Mouse (Mus musculus): ENCODE data around the gene Ier3. TPM values are rescaled to one million over a fixed set of nuclear protein-coding genes. Genes with fewer than 3 reads are reported as not detected.

Gene Ier3
- 3.7 TPM for polyA plus RNA-seq (2014; fragmentation: Illumina TruSeq; extraction: RNeasy Lipid Tissue Mini Kit (QIAGEN cat#74804); ENCODE audit: low replicate concordance)

GRCm38 (mm10) chr17:35821439-35822430, at the start of gene Ier3:
Gene Ier3 (plus strand): TSS chr17:35821684.

GRCm38 (mm10) chr17:35822964-35823937, 1.8 kb downstream of the Ier3 start, which contains the start of gene Flot1:
Gene Flot1 (plus strand): TSS chr17:35823230.

GRCm38 (mm10) chr17:35838122-35838544, 16.6 kb downstream of the Ier3 start, which contains the start of gene Tubb5:
Gene Tubb5 (minus strand): TSS chr17:35838306.

GRCm38 (mm10) chr17:35841076-35841950, 19.8 kb downstream of the Ier3 start, which contains the start of gene Mdc1:
Gene Mdc1 (plus strand): TSS chr17:35841515.

GRCm38 (mm10) chr17:35861198-35861857, 39.8 kb downstream of the Ier3 start, which contains the start of gene Nrm:
Gene Nrm (plus strand): TSS chr17:35861318.

GRCm38 (mm10) chr17:35865481-35866280, 44.2 kb downstream of the Ier3 start, which contains the start of gene Ppp1r18:
Gene Ppp1r18 (plus strand): TSS chr17:35865593.

Other genes with a start within 250 kb of the Ier3 start
- not detected for gene Sfta2, start 220.1 kb upstream of the Ier3 start, polyA plus RNA-seq (2014; fragmentation: Illumina TruSeq; extraction: RNeasy Lipid Tissue Mini Kit (QIAGEN cat#74804); ENCODE audit: low replicate concordance)
- not detected for gene Gm9573, start 195.0 kb upstream of the Ier3 start, polyA plus RNA-seq (2014; fragmentation: Illumina TruSeq; extraction: RNeasy Lipid Tissue Mini Kit (QIAGEN cat#74804); ENCODE audit: low replicate concordance)
- not detected for gene Mucl3, start 178.0 kb upstream of the Ier3 start, polyA plus RNA-seq (2014; fragmentation: Illumina TruSeq; extraction: RNeasy Lipid Tissue Mini Kit (QIAGEN cat#74804); ENCODE audit: low replicate concordance)
- 0.59 TPM for gene Vars2, start 154.1 kb upstream of the Ier3 start, polyA plus RNA-seq (2014; fragmentation: Illumina TruSeq; extraction: RNeasy Lipid Tissue Mini Kit (QIAGEN cat#74804); ENCODE audit: low replicate concordance)
- gene Gtf2h4, start 147.9 kb upstream of the Ier3 start, polyA plus RNA-seq (2014; fragmentation: Illumina TruSeq; extraction: RNeasy Lipid Tissue Mini Kit (QIAGEN cat#74804); ENCODE audit: low replicate concordance), result 2.7 TPM
- 4.8 TPM for gene Ddr1, start 117.1 kb upstream of the Ier3 start, polyA plus RNA-seq (2014; fragmentation: Illumina TruSeq; extraction: RNeasy Lipid Tissue Mini Kit (QIAGEN cat#74804); ENCODE audit: low replicate concordance)
- gene Flot1, start 1.5 kb downstream of the Ier3 start, polyA plus RNA-seq (2014; fragmentation: Illumina TruSeq; extraction: RNeasy Lipid Tissue Mini Kit (QIAGEN cat#74804); ENCODE audit: low replicate concordance), result 3.5 TPM
- gene Tubb5, start 16.6 kb downstream of the Ier3 start, polyA plus RNA-seq (2014; fragmentation: Illumina TruSeq; extraction: RNeasy Lipid Tissue Mini Kit (QIAGEN cat#74804); ENCODE audit: low replicate concordance), result 23.6 TPM
- 9.7 TPM for gene Mdc1, start 19.8 kb downstream of the Ier3 start, polyA plus RNA-seq (2014; fragmentation: Illumina TruSeq; extraction: RNeasy Lipid Tissue Mini Kit (QIAGEN cat#74804); ENCODE audit: low replicate concordance)
- 1.3 TPM for gene Nrm, start 39.6 kb downstream of the Ier3 start, polyA plus RNA-seq (2014; fragmentation: Illumina TruSeq; extraction: RNeasy Lipid Tissue Mini Kit (QIAGEN cat#74804); ENCODE audit: low replicate concordance)
- 1.2 TPM for gene Ppp1r18, start 43.9 kb downstream of the Ier3 start, polyA plus RNA-seq (2014; fragmentation: Illumina TruSeq; extraction: RNeasy Lipid Tissue Mini Kit (QIAGEN cat#74804); ENCODE audit: low replicate concordance)
- gene Dhx16, start 58.1 kb downstream of the Ier3 start, polyA plus RNA-seq (2014; fragmentation: Illumina TruSeq; extraction: RNeasy Lipid Tissue Mini Kit (QIAGEN cat#74804); ENCODE audit: low replicate concordance), result 16.5 TPM
- 30.1 TPM for gene 2310061I04Rik, start 75.7 kb downstream of the Ier3 start, polyA plus RNA-seq (2014; fragmentation: Illumina TruSeq; extraction: RNeasy Lipid Tissue Mini Kit (QIAGEN cat#74804); ENCODE audit: low replicate concordance)
- 17.0 TPM for gene Atat1, start 88.4 kb downstream of the Ier3 start, polyA plus RNA-seq (2014; fragmentation: Illumina TruSeq; extraction: RNeasy Lipid Tissue Mini Kit (QIAGEN cat#74804); ENCODE audit: low replicate concordance)
- gene Mrps18b, start 94.7 kb downstream of the Ier3 start, polyA plus RNA-seq (2014; fragmentation: Illumina TruSeq; extraction: RNeasy Lipid Tissue Mini Kit (QIAGEN cat#74804); ENCODE audit: low replicate concordance), result 8.4 TPM
- gene Ppp1r10, start 94.8 kb downstream of the Ier3 start, polyA plus RNA-seq (2014; fragmentation: Illumina TruSeq; extraction: RNeasy Lipid Tissue Mini Kit (QIAGEN cat#74804); ENCODE audit: low replicate concordance), result 28.3 TPM
- 36.1 TPM for gene Abcf1, start 148.1 kb downstream of the Ier3 start, polyA plus RNA-seq (2014; fragmentation: Illumina TruSeq; extraction: RNeasy Lipid Tissue Mini Kit (QIAGEN cat#74804); ENCODE audit: low replicate concordance)
- 0.56 TPM for gene Gnl1, start 158.2 kb downstream of the Ier3 start, polyA plus RNA-seq (2014; fragmentation: Illumina TruSeq; extraction: RNeasy Lipid Tissue Mini Kit (QIAGEN cat#74804); ENCODE audit: low replicate concordance)
- gene Prr3, start 158.6 kb downstream of the Ier3 start, polyA plus RNA-seq (2014; fragmentation: Illumina TruSeq; extraction: RNeasy Lipid Tissue Mini Kit (QIAGEN cat#74804); ENCODE audit: low replicate concordance), result 0.59 TPM
- 5.7 TPM for gene H2-T24, start 198.9 kb downstream of the Ier3 start, polyA plus RNA-seq (2014; fragmentation: Illumina TruSeq; extraction: RNeasy Lipid Tissue Mini Kit (QIAGEN cat#74804); ENCODE audit: low replicate concordance)
- gene H2-T23, start 211.2 kb downstream of the Ier3 start, polyA plus RNA-seq (2014; fragmentation: Illumina TruSeq; extraction: RNeasy Lipid Tissue Mini Kit (QIAGEN cat#74804); ENCODE audit: low replicate concordance), result 8.8 TPM
- 8.7 TPM for gene H2-T22, start 221.1 kb downstream of the Ier3 start, polyA plus RNA-seq (2014; fragmentation: Illumina TruSeq; extraction: RNeasy Lipid Tissue Mini Kit (QIAGEN cat#74804); ENCODE audit: low replicate concordance)
- not detected for gene Gm6034, start 221.3 kb downstream of the Ier3 start, polyA plus RNA-seq (2014; fragmentation: Illumina TruSeq; extraction: RNeasy Lipid Tissue Mini Kit (QIAGEN cat#74804); ENCODE audit: low replicate concordance)
- 6.5 TPM for gene Gm11127, start 236.7 kb downstream of the Ier3 start, polyA plus RNA-seq (2014; fragmentation: Illumina TruSeq; extraction: RNeasy Lipid Tissue Mini Kit (QIAGEN cat#74804); ENCODE audit: low replicate concordance)